Comparison of ENCODE assay signal across 13 mouse cellular contexts in the genomic region with DNA sequence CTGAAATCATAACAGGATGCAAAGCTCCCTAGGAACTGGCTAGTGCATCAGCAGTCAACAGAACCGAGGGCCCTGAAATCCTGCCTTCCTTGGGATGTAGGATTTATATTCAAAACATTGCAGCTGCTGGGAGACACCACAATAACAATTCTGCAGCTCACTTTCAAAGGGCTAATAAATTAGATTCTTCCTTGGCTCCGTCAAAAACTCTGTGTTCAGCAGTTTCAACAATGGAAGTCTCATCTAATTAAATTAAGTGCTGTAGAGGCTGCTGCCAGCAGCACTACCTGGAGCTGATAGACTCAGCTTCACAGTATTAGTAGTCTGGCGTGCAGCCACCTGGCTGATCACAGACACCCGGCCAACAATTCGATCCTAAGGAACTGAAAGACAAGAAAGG.
DNase-seq lines count a peak whose midpoint lies in the region; ATAC-seq lines count a peak whose summit lies in the region.
"Had no signal": no experiment of that assay in that cellular context is flagged by ENCODE, and none has a peak within 500 bp of the region (broad histone marks: within the 10 kb centered on the region; RNA-seq: fewer than 3 reads in every experiment).

No protein-coding gene starts in this region.

- ATAC-seq in intestine, embryonic 14.5 days (replicated peaks; ENCODE audit: low FRiP score, low TSS enrichment, low read depth), result no peak
- no peak for ATAC-seq in intestine, embryonic 15.5 days
- no peak for ATAC-seq in midbrain, embryonic 13.5 days
- peak; percentile 81 for ATAC-seq in forebrain, embryonic 14.5 days
- peak; percentile 78 for ATAC-seq in midbrain, embryonic 16.5 days

- no peaks in the 10 kb centered on the region for H3K27me3 ChIP-seq in intestine, embryonic 14.5 days (replicated peaks; ENCODE audit: control insufficient read depth, insufficient read depth, low read length)
- no peaks in the 10 kb centered on the region for H3K27me3 ChIP-seq in intestine, embryonic 15.5 days (replicated peaks)
- H3K27me3 ChIP-seq in midbrain, embryonic 13.5 days, result no peaks in the 10 kb centered on the region
- no peaks in the 10 kb centered on the region for H3K27me3 ChIP-seq in midbrain, embryonic 10.5 days (ENCODE audit: low read depth, poor library complexity, severe bottlenecking)
- H3K27me3 ChIP-seq in forebrain, embryonic 14.5 days (replicated peaks; ENCODE audit: control insufficient read depth, insufficient read depth, low read length), result no peaks in the 10 kb centered on the region
- no peaks in the 10 kb centered on the region for H3K27me3 ChIP-seq in midbrain, embryonic 16.5 days (ENCODE audit: control insufficient read depth, insufficient read depth, low read depth, low read length)
- H3K27me3 ChIP-seq: embryonic facial prominence, embryonic 12.5 days had no signal

- no peak overlapping the region for H3K27ac ChIP-seq in intestine, embryonic 14.5 days (ENCODE audit: low read depth)
- H3K27ac ChIP-seq in intestine, embryonic 15.5 days, result no peak overlapping the region
- H3K27ac ChIP-seq in midbrain, embryonic 13.5 days, result peak overlapping the region; percentile 36
- no peak overlapping the region for H3K27ac ChIP-seq in midbrain, embryonic 10.5 days (replicated peaks)
- H3K27ac ChIP-seq in forebrain, embryonic 14.5 days (ENCODE audit: low read depth, low read length), result no peak overlapping the region; the same call in 1 of the 2 replicates
- peak overlapping the region; percentile 71 for H3K27ac ChIP-seq in midbrain, embryonic 16.5 days (ENCODE audit: low read length)
- H3K27ac ChIP-seq: embryonic facial prominence, embryonic 12.5 days; gastrocnemius, adult 2 months had no signal

- H3K4me2 ChIP-seq in intestine, embryonic 14.5 days (ENCODE audit: low read length), result no peak overlapping the region
- H3K4me2 ChIP-seq in intestine, embryonic 15.5 days (replicated peaks), result no peak overlapping the region
- H3K4me2 ChIP-seq in midbrain, embryonic 13.5 days (replicated peaks), result no peak overlapping the region
- peak overlapping the region; percentile 24; the same call in 1 of the 2 replicates for H3K4me2 ChIP-seq in forebrain, embryonic 14.5 days (ENCODE audit: low read length)
- peak overlapping the region; percentile 18 for H3K4me2 ChIP-seq in midbrain, embryonic 16.5 days (ENCODE audit: low read length)
- H3K4me2 ChIP-seq: embryonic facial prominence, embryonic 12.5 days; heart, embryonic 11.5 days had no signal

- no peak overlapping the region for H3K9ac ChIP-seq in intestine, embryonic 14.5 days (ENCODE audit: low read length)
- no peak overlapping the region for H3K9ac ChIP-seq in intestine, embryonic 15.5 days
- H3K9ac ChIP-seq in midbrain, embryonic 13.5 days (replicated peaks), result no peak overlapping the region
- H3K9ac ChIP-seq in forebrain, embryonic 14.5 days (ENCODE audit: low read length), result no peak overlapping the region
- H3K9ac ChIP-seq in midbrain, embryonic 16.5 days (ENCODE audit: low read depth, low read length), result no peak overlapping the region
- H3K9ac ChIP-seq: embryonic facial prominence, embryonic 12.5 days had no signal

- no peaks in the 10 kb centered on the region for H3K9me3 ChIP-seq in intestine, embryonic 14.5 days (ENCODE audit: control insufficient read depth, low read length)
- no peaks in the 10 kb centered on the region for H3K9me3 ChIP-seq in intestine, embryonic 15.5 days
- no peaks in the 10 kb centered on the region for H3K9me3 ChIP-seq in midbrain, embryonic 13.5 days
- no peaks in the 10 kb centered on the region for H3K9me3 ChIP-seq in midbrain, embryonic 10.5 days (replicated peaks)
- no peaks in the 10 kb centered on the region for H3K9me3 ChIP-seq in forebrain, embryonic 14.5 days (replicated peaks; ENCODE audit: control insufficient read depth, low read length)
- no peaks in the 10 kb centered on the region for H3K9me3 ChIP-seq in midbrain, embryonic 16.5 days (replicated peaks; ENCODE audit: control insufficient read depth, low read length, poor library complexity, severe bottlenecking)
- H3K9me3 ChIP-seq: embryonic facial prominence, embryonic 12.5 days had no signal

- no peaks in the 10 kb centered on the region for H3K36me3 ChIP-seq in intestine, embryonic 14.5 days (ENCODE audit: control insufficient read depth, insufficient read depth, low read length)
- no peaks in the 10 kb centered on the region for H3K36me3 ChIP-seq in intestine, embryonic 15.5 days
- H3K36me3 ChIP-seq in midbrain, embryonic 13.5 days, result no peaks in the 10 kb centered on the region
- no peaks in the 10 kb centered on the region for H3K36me3 ChIP-seq in midbrain, embryonic 10.5 days
- H3K36me3 ChIP-seq in forebrain, embryonic 14.5 days (ENCODE audit: control insufficient read depth, insufficient read depth, low read length), result no peaks in the 10 kb centered on the region
- H3K36me3 ChIP-seq in midbrain, embryonic 16.5 days (ENCODE audit: control insufficient read depth, insufficient read depth, low read length), result no peaks in the 10 kb centered on the region
- H3K36me3 ChIP-seq: embryonic facial prominence, embryonic 12.5 days had no signal

- H3K4me3 ChIP-seq in intestine, embryonic 14.5 days (ENCODE audit: low read depth, low read length), result no peak overlapping the region
- H3K4me3 ChIP-seq in intestine, embryonic 15.5 days (replicated peaks), result no peak overlapping the region
- no peak overlapping the region for H3K4me3 ChIP-seq in midbrain, embryonic 13.5 days (replicated peaks)
- no peak overlapping the region for H3K4me3 ChIP-seq in midbrain, embryonic 10.5 days
- H3K4me3 ChIP-seq in forebrain, embryonic 14.5 days (ENCODE audit: low read depth, low read length), result no peak overlapping the region
- H3K4me3 ChIP-seq in midbrain, embryonic 16.5 days (ENCODE audit: low read depth, low read length), result no peak overlapping the region
- H3K4me3 ChIP-seq: embryonic facial prominence, embryonic 12.5 days; gastrocnemius, adult 2 months had no signal

- no peaks in the 10 kb centered on the region for H3K4me1 ChIP-seq in intestine, embryonic 14.5 days (replicated peaks; ENCODE audit: control insufficient read depth, insufficient read depth, low read length)
- no peaks in the 10 kb centered on the region for H3K4me1 ChIP-seq in intestine, embryonic 15.5 days (replicated peaks)
- peaks cover 5% of the 10 kb centered on the region; the same call in 1 of the 2 replicates for H3K4me1 ChIP-seq in midbrain, embryonic 13.5 days (replicated peaks)
- H3K4me1 ChIP-seq in midbrain, embryonic 10.5 days, result no peaks in the 10 kb centered on the region
- H3K4me1 ChIP-seq in forebrain, embryonic 14.5 days (ENCODE audit: control insufficient read depth, insufficient read depth, low read length), result peaks cover 7% of the 10 kb centered on the region
- peaks cover 7% of the 10 kb centered on the region for H3K4me1 ChIP-seq in midbrain, embryonic 16.5 days (ENCODE audit: control insufficient read depth, insufficient read depth, low read length)

- peak; percentile 52 for DNase-seq in intestine, embryonic 14.5 days (ENCODE audit: low spot score)
- no peak for DNase-seq in midbrain, embryonic 10.5 days (ENCODE audit: low spot score)
- peak; percentile 73 for DNase-seq in forebrain, embryonic 14.5 days (ENCODE audit: low spot score)
- DNase-seq in spleen, adult 18-20 months, result no peak
- DNase-seq: gastrocnemius, adult 2 months; kidney, adult 9 months; lung, postnatal 14 days; thymus, adult 2 months had no signal

- whole genome bisulfite sequencing in intestine, embryonic 14.5 days, result 30% methylated on average over 5 of the region's 5 CpGs
- 25% methylated on average over 5 of the region's 5 CpGs for WGBS in intestine, embryonic 15.5 days
- 28% methylated on average over 5 of the region's 5 CpGs for WGBS in midbrain, embryonic 13.5 days
- WGBS in midbrain, embryonic 10.5 days, result 48% methylated on average over 5 of the region's 5 CpGs
- WGBS in forebrain, embryonic 14.5 days, result 15% methylated on average over 5 of the region's 5 CpGs
- 17% methylated on average over 5 of the region's 5 CpGs for WGBS in midbrain, embryonic 16.5 days

Comparison
In these comparisons a context has a peak if more than half of its experiments do, and no peak if none do; other contexts are left out.
1. ATAC-seq: peak in forebrain, embryonic 14.5 days (single experiment) and midbrain, embryonic 16.5 days (single experiment); none in intestine, embryonic 14.5 days (single experiment), intestine, embryonic 15.5 days (single experiment) and midbrain, embryonic 13.5 days (single experiment).
2. H3K27ac ChIP-seq: peak in midbrain, embryonic 13.5 days (single experiment) and midbrain, embryonic 16.5 days (single experiment); none in intestine, embryonic 14.5 days (single experiment), intestine, embryonic 15.5 days (single experiment), midbrain, embryonic 10.5 days (single experiment) and forebrain, embryonic 14.5 days (single experiment).
3. H3K4me2 ChIP-seq: peak in forebrain, embryonic 14.5 days (single experiment) and midbrain, embryonic 16.5 days (single experiment); none in intestine, embryonic 14.5 days (single experiment), intestine, embryonic 15.5 days (single experiment) and midbrain, embryonic 13.5 days (single experiment).
4. DNase-seq: peak in intestine, embryonic 14.5 days (single experiment) and forebrain, embryonic 14.5 days (single experiment); none in midbrain, embryonic 10.5 days (single experiment) and spleen, adult 18-20 months (0 of 2).